Mouse (Mus musculus): ENCODE measurements around the gene Pgap2.

Gene Pgap2

DNA sequence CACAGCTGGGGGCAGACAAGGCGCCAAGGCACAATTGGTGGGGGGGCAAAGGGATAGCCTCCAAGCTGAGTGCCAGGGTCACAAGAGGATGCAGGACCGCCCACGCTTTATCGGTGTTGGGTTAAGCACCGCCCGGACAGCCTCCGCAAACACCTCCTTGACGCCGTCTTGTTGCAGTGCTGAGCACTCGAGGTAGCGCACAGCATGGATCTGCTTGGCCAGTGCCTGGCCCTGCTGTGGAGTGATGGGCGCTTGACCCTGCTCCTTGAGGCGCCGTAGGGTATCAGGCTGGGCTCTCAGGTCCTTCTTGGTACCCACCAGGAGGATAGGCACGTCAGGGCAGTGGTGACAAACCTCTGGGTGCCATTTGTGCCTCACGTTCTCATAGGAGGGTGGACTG, 29.6 kb downstream of the Pgap2 start:
- no peak for DNase-seq (ENCODE audit: extremely low spot score, low spot score)

DNA sequence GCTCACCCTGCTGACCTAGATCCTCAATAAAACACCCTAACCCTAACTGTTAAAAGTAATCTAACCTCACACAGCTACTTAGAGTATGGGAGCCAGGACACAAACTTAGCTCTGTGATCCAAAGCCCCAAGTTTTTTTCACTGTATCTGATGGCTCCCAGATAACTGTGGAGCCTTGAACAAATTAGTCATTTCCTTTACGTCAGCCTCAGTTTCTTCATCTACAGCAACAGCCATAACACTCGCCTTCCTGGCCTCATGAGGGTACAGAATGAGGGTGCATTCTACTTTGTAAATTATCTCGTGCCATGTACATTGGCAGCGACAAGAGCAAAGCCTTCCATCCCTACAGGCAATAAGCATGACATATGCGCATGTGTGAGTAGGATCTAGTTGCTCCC, 32.4 kb downstream of the Pgap2 start:
- no peak for DNase-seq (ENCODE audit: extremely low spot score, low spot score)

DNA sequence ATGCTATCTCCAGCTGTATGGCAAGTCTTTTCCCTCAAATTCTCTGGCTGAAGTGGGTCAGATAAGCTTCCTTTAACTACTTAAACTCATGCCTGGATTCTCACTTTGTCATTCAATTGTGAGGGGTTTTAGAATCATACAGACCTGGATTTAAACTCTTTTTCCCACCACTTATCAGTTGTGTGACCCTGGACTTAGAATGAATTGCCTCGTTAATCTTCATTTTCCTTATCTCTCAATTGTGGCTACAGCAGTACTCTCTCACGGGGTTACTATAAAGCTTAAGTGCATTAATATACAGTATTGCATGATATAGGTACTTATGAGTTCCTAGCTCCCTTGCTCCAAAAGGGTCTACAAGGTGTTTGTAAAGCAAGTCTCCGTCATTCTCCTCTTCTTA, 32.9 kb downstream of the Pgap2 start:
- DNase-seq (ENCODE audit: extremely low spot score, low spot score) = no peak

DNA sequence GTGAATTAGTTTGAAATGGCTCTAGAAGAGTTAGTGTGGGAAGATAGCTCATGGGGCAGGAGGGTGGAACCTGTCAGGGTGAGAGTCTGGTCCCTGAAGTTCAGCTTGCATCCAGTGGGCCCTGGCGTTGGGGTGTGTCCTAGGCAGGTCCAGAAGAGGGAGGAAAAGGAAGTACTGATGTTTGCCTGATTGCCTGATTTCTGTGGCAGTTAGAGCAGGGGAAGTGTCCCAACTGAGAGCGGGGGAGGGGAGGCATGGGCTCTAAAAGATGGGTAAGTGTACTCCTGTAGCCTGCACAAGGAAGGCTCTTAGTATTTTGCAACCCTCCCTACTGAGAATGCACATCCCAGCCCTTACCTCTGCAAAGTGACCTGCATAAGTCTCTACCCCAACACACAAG, 33.9 kb downstream of the Pgap2 start:
- DNase-seq (ENCODE audit: extremely low spot score, low spot score) = no peak

DNA sequence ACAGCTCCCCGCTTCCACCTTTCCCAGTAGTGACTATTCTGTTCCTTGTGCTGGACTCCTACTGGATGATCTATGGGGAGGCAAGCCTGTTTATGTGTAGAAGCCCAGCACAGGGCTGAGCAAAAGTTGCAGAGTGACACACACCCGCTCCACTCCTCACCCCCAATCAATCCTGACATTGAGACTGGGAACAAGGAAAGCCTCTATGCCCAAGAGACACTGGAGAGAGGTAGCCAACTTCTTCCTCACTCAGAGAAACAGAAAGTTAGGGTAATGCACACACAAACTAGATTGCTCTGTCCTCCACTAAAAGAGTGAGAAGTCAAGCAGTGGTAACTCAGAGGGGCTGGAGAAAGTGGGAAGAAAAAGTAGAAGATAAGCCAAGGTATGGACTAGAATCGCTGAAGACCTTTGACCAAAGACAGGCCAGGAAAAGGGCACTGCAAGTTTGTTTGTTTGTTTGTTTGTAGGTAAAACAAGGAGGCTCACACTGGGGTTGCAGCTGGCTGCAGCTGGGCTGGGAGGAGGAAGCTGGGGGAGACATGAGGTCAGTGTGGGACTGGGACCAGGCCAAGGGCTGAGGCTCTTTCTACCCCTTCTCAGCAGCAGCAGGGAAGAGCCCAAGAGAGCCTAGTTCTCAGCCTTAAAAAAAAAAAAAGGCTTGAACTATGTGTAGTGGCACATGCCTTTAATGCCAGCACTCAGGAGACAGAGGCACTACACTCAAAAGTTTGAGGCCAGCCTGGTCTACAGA, 35.0 kb downstream of the Pgap2 start:
- no peak for DNase-seq (ENCODE audit: extremely low spot score, low spot score)

DNA sequence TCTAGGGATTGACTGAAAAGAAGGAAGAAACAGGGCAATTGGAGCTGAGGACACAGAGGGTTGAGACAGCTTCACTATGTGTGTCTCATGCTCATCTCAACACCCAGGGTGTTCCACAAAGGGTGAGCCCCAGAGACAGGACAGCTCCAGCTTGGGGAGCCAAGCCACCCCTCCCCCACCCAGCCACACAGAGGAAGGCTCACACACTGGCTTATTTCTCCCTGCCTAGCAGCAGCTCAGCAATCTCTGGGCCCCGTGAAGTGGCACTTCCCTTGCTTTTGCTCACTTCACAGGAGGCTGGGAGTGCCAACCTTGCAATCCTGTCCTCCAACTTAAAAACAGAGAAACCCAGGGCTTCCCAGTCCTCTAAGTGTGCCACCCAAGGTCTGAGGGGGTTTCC, 35.8 kb downstream of the Pgap2 start:
- DNase-seq (ENCODE audit: extremely low spot score, low spot score) = no peak

DNA sequence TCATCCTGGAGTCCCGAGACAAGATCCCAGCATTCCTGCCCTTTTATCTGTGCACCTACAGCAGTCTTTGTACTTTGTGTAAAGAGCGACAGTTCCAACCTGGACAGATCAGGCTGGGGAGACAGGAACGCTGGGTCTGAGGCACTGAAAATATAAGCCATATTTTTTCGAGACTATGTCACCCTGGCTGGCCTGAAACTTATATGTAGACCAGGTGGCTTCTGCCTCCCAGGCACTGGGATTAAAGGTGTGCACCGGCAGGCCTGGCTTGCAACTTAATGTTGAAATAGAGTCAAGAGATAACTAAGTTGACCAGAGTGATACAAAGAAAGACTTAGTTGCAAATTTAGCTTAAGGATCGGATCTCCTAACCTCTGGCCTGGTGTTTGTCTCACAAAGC, 36.3 kb downstream of the Pgap2 start:
- no peak for DNase-seq (ENCODE audit: extremely low spot score, low spot score)

DNA sequence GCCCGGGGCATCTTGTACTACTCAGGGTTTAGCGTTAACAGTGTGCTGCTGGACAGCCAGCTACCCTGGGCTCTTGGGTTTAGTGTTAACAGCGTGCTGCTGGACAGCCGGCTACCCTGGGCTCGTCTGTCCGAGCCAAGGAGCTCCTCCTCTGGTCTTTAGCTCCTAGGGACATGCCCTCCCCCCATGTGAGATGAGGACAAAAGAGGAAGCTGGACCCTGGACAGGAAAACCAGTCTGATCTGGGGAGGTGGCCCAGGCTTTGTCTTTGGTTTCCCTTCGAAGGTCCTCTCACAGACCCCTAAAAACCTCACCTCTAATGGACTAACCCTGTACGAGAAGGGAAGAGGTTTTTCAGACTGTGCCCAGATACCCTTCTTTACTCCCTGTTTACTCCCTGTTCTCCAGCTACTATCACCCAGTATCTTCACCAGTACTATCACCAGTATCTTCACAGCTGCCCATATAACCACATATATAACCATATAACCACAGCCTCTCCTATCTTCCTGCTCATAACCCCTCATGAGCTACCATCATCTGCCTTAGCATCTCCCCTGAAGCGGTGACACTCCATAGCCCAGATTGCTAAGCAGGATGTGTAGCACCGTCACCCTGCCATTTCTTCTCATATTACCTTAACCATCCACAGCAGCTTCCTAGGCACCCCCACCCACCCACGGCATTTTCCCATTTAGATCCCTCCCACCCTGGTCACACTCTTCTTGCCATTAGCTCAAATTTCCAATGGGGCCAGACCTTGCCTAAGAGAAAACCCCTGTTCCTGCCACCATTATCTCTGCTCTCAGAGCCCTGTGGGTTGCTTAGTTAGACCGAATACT, 37.2 kb downstream of the Pgap2 start:
- no peak for DNase-seq (ENCODE audit: extremely low spot score, low spot score)

DNA sequence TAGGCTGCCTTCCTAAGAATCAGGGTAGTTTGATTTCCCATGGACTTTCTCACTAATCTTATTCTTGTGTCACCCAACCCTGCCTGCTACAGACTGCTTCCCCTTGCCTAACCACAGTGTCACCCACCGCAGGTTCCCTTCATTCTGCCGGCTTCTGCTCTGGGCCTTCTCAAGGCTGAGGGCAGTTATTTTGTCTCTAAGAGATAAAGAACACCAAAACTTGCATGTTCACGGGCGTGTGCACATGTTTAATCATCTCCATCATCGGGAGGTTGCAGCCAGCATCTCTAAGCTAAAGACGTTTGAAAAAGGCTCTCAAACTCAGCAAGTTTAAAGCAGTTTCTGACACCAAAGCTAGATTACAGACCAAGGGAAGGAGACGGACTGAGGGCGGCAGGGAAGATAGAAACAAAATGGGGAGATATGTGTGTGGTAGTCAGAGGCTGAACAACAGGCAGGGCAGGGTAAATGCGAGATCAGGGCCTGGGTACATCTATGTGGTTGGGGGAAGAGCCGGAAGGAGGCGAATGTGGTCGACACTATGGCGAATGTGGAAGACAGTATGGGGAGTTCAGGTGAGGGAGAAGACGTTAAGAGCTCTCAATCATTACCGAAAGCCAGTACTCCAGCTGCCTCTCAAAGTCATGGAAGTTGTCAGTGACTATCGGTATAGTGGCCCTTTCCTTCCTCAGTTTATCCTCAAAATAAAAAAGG, 38.8 kb downstream of the Pgap2 start:
- DNase-seq (ENCODE audit: extremely low spot score, low spot score) = no peak

DNA sequence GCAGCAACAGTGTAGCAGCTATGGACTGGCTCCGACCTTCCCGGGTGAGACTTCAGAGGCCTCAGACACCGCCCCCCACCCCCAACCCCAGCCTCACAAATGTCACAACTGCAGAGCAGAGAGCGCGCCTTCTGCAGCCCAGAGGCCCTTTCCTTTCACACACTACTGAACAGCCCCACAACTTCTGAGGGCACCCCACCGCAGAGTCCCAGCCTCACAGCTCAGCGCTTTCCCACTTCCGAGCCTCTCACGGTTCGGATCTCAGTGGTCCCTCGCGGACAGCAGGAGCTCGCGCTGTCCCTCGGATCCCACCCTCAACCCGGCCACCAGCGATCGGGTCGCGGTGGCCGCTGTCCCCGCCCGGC, 39.5 kb downstream of the Pgap2 start:
- no peak for DNase-seq (ENCODE audit: extremely low spot score, low spot score)

DNA sequence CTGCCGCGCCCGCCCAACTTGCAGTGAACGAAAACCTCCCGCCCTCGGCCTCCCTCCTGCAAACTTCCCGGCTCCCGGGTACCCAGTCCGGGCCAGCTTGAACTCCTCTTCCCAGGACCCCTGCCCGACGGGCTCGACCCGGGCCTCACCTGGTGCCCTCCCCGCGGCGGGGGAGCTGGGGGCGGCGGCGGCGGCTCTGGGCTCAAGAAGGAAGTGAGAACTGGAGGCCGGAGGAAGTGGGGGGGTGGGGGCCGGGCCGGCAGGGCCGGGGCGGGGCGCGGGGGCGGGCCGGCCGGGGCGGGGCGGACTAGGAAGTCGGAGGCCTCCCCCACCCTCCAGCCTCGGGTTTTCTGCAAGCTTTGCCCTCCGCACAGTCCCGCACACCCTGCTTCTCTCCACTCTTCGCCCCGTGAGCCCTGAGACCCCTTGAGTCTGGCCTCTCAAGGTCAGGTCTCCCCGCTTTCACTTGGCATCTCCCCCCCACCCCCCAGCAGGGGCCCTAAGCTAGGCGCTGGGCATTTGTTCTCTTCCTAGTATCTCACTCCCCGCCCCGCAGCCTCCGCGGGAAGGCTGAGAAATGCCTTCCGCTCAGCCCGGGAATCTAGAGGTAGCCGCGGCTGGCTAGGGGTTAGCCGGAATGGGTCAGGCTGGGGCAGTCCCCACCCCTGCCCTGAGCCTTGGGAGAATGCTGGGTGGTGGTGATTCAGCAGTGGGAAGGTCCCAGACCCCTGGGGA, 40.1 kb downstream of the Pgap2 start:
- peak; percentile 89 for DNase-seq (ENCODE audit: extremely low spot score, low spot score)

DNA sequence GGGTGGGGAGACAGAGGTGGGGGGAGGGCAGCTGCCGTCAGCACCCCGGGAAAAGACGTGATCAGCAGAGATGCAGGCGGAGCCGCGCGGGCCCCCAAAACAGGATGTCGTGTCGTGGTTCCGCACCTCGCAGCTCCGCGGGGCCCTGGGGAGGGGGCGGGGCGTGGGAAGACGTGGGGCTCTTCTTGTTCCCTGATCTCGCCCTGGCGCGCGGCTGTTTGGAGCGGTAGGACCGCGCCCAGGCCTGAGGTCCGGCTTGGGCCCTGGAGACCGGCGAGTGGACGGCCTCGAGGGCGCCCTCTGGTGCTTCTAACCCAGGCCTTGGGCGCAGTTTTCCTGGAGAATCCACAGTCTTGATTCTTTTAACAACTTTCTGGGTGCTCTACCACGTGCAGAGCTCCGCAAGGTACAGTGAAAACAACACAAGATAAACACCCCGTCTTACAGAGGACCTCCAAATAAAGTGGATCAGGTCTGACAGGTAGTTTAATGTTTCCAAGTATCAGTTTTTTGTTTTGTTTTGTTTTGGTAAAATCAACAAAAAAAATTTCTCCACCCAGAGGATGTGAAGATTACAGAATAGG, 40.7 kb downstream of the Pgap2 start:
- DNase-seq (ENCODE audit: extremely low spot score, low spot score) = no peak

DNA sequence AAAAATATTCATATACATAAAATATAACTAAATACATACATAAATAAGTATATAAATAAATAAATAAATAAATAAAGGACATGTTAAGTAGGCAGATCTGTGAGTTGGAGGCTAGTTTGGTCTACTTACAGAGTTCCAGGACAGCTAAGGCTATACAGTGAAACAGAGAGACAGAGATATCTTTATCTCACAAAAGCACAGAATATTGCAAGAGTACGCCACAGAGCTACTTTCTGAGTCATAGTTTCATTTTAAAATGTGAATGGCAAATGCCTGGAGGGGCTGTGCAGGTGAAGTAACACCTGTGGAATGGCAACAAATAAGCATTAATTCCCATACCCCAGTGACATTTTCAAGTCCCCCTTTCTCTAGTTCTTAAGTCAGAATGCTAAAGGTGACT, 43.6 kb downstream of the Pgap2 start:
- no peak for DNase-seq (ENCODE audit: extremely low spot score, low spot score)

DNA sequence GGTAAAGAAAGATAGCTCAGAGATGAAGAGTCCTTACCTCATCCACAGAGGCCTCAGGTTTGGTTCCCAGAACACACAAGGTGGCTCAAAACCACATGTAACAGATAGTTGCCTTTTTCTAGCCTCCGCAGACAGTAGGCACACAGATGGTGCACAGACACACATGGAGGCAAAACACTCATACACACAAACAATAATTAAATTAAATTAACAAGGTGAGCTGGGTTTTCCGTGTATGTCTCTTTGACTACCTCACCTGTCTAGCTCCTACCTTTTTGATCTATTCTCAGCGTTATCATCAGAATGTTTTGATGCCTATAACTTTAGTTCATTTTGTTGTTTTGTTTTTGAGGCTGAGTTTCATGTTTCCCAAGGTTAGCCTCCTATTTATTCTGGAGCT, 45.9 kb downstream of the Pgap2 start, which contains the start of gene Rhog:
Rhog (minus strand) TSS at position 101 of the 400 bp plus-strand sequence.
- DNase-seq (ENCODE audit: extremely low spot score, low spot score) = no peak

DNA sequence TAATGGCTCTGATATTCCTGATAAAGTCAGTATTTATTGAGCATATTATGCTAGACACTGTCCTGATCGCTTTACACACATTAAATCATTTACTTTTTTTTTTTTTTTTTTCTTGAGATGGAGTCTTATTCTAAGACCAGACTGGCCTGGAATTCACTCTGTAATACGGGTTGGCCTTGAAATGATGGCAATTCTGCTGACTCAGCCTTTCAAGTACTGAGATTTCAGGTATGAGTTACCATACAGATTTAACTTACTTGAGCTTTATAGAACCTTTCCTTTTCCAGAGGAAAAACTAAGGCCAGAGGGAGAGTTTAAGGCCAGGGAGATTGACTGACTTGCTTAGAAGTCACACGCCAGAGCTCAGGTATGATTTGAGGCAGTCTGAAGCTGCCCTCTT, 46.6 kb downstream of the Pgap2 start:
- DNase-seq (ENCODE audit: extremely low spot score, low spot score) = no peak

DNA sequence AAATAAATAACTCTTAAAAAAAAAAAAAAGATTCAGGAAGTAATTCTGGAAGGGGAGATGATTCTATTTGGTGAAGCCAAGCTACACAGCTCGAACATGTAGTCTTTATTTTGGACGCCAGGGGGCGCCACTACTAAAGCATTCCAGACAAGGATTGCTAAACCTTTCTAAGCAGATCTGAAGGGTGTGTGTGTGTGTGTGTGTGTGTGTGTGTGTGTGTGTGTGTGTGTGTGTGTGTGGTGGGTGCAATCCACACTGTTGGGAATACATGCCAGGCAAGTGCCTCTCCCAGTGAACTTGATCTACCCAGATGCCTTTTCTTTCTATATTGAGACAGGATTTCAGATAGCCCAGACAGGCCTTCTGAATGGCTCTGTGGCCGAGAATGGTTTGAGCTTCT, 48.2 kb downstream of the Pgap2 start:
- peak; percentile 84 for DNase-seq (ENCODE audit: extremely low spot score, low spot score)

DNA sequence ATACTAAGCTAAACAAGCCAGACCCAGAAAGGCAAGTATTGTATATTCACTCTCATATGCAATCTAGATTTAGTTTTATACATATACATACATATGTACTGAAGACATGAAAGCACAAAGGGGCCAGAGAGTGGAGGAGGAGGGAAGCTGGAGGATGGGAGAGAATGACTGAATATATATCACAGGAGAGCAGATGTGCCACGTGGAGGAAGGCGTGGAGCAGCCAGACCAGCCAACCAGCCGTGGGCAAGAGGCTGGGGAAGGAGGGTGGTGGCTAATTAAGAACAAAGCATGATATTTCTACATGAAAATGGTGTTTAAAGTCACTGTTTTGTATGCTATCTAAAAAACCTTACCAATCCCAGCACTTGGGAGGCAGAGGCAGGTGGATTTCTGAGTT, 48.7 kb downstream of the Pgap2 start:
- no peak for DNase-seq (ENCODE audit: extremely low spot score, low spot score)

DNA sequence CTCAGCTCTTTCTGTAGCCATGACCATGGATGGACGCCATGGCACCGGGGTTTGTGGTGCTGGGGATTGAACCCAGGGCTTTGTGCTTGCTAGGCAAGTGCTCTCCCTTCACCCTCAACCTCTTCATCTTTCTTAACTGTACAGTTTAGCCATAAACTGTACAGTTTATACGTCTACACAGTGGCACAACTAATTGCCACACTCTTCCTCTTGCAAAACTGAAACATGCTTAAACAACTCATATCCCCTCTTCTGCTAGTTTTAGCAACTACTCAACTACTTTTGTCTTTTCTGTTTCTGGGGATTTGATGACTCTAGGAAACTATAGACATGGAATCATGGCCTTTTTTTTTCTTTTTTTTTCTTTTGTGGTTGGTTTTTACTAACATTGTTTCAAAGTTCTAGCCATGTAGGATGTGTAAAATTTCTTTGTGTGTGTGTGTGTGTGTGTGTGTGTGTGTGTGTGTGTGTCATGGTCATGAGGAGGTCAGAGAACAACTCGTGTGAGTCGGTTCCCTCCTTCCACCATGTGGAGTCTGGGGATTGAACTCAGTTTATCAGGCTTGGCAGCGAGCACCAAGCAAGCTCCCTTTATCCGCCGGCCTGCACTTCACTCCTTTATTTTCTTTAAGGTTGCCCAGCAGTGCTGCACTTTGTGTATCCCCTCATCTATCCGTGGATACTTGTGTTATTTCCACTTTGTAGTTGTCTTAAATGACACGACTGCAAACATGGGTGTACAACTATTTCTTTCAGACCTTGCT, 49.9 kb downstream of the Pgap2 start:
- DNase-seq (ENCODE audit: extremely low spot score, low spot score) = no peak

DNA sequence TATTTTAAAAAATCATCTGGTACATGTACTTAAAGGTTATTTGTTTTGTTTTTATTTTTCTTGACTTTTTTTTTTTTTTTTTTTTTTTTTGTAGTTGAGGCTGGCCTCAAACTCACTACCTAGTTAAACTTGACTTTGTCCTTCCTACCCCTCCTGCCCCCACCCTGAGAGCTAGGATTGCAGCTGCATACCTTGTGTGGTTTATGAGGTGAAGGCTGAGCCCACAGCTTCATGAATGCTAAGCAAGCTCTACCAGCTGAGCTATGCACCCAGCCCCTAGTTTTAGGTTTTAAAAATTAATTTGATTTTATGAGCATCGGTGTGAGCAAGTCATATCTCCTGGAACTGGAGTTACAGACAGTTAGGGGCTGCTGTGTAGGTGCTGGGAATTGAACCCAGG, 50.5 kb downstream of the Pgap2 start:
- DNase-seq (ENCODE audit: extremely low spot score, low spot score) = no peak

DNA sequence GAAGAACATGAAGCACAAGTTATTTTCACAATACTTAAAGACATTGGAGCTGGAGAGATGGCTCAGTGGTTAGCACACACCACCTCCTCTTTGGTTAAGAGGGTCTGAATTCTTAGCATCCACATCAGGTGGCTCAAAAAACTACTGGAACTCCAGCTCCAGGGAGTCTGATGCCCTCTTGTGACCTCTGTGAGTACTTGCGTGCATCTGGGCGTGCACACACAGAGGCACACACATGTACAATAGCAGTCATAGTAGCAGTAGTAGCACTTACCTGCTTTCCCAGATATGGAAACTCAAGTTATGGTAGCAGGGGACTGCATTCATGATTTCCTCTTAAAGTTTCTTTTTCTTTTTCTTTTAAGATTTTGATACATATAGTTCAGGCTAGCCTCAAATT, 53.0 kb downstream of the Pgap2 start:
- no peak for DNase-seq (ENCODE audit: extremely low spot score, low spot score)

Data from neural tube, embryonic 10.5 days (tissue).